Mouse (Mus musculus) brain, embryonic 14.5 days (tissue): Measurements from ENCODE around the gene Phip.

Source experiments
- CTCF ChIP-seq: fragments of 200-500 bp; IDR thresholded peaks from 2 replicates; pipeline ENCODE4 v1.5.1; 2012; ENCODE audit warnings: inconsistent platforms, mild to moderate bottlenecking, moderate library complexity, borderline replicate concordance; ENCODE audit not compliant: insufficient read depth, insufficient read length; ENCODE audit errors: extremely low read depth
- POLR2A ChIP-seq: fragments of 200-500 bp; IDR thresholded peaks from 2 replicates; pipeline ENCODE4 v1.6.1; 2012; ENCODE audit warnings: mild to moderate bottlenecking, inconsistent platforms, borderline replicate concordance; ENCODE audit not compliant: poor library complexity, insufficient read depth, insufficient read length, severe bottlenecking; ENCODE audit errors: extremely low read depth

- TF ChIP-seq POLR2A (no peak), CTCF (no peak)
These were observed 98.2 kb downstream of the Phip start for GRCm38 (mm10) chr9:82877078-82877477.
